Mouse (Mus musculus) right cerebral cortex, postnatal 25 days (tissue): ENCODE measurements around the gene Ezr.
A peak's percentile ranks its signal among the peaks of the same experiment; 100 is the strongest.
"Not testable (repeated sequence)": the region's sequence is repeated elsewhere in the genome, so short reads cannot be mapped to it uniquely, and the experiment has no call there.

ENCODE experiments used
- DNase-seq: peaks from one replicate; pipeline ENCODE4 v3.0.0; 2022

Ezr gene

DNA sequence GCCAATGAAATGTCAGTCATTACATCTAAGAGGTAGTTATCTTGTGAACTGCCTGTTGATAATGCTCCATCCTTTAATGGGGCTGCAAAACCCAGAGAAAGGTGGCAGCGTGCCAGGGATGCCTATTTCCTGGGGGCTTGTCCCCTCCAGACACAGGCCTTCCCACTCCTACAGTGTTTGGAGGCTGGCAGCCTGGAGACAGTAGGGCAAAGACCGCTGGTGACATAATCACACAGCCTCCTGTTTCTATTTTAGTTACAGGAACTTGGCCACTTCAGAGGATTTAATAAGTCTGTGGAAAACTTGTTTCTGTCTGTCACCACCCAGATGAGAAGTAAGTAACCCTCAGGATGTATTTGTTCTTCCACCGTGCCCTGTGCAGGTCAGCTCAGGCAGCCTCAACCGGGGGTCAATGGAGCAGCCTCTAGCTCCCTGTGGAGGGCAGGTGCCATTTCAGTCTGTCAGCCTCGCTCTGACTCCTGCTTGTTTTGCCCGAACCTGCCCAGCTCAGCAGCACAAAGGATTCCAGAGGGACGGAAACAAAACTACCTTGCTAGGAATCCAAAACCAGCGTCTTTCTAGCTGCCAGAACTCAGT, 79.9 kb downstream of the Ezr start:
- not testable (repeated sequence) for DNase-seq

DNA sequence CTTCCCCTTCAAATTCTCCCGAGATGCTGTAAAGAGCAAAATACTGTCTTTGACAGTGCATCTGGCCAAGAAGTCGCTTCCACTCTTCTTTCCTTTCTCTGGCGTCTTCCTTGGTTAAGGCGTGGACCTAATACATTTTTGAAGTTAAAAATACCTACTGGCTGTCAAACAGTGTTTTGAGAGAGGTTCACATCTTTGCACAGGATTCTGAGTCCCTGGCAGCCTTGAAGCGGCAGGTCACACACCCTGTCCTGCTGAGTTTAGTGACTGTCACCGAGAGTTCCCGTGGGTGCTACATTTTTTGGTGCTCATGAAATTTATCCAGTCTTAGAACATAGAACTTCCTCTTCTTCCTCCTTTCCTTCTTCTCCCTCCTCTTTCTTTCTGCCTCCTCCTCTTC, 82.5 kb downstream of the Ezr start:
- not testable (repeated sequence) for DNase-seq

DNA sequence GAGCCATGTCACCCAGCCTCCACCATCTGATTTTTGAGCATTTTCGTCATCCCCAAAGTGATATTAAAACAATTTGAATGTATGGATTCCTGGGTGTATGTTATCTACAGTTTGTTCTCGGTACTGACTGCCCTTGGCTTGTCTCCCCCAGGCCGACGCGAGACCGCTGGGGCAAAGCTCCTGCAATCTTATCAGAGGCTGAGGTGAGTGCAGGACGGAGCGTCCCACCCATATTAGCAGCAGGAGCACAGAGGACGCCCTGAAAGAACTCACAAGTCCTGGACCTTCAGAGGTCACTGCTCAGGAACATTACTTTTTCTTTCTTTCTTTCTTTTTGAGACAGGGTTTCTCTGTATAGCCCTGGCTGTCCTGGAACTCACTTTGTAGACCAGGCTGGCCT, 83.1 kb downstream of the Ezr start:
- not testable (repeated sequence) for DNase-seq

DNA sequence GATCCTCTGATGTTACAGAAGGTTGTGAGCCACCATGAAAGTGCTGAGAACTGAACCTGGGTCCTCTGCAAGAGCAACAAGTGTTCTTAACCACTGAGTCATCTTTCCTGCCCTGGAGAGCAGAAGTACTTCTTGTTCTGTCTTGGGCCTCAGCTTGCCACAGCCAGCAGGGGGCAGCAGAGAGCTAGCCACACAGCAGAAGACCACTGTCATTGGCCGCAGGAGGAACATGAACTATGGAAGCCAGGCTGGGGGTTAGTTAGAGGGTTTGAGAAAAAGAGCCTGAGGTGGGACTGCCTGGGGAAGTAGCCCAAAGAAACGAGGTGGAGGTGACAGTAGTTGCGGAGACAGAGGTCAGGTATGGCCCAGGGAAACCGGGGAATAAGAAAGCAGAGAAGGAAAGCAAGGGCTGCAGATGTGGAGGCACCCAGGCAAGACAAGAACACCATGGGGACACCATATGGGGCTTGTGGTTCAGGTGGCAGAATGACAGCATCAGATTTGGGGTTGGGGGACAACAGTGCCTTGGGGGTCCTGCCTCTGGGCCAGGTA, 85.3 kb downstream of the Ezr start:
- DNase-seq = not testable (repeated sequence)

DNA sequence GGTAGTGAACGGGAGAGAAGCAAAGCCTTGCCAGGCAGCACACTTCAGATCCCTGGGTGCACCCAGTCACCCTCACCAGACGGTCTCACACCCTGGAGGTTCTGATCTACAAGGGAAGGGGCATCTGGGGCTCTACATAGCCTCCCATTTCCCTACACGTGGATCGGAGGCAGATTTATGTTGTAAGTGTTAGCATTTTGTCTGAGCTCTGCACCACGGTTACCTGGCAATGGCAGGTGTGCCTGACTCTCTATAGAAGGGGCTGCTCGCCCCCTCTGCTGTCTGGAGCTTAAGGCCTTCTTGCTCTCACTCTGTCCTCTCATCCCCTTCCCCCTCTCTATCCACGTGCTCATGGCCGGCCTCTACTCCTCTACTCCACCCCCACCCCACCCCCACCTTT, 86.1 kb downstream of the Ezr start:
- not testable (repeated sequence) for DNase-seq

DNA sequence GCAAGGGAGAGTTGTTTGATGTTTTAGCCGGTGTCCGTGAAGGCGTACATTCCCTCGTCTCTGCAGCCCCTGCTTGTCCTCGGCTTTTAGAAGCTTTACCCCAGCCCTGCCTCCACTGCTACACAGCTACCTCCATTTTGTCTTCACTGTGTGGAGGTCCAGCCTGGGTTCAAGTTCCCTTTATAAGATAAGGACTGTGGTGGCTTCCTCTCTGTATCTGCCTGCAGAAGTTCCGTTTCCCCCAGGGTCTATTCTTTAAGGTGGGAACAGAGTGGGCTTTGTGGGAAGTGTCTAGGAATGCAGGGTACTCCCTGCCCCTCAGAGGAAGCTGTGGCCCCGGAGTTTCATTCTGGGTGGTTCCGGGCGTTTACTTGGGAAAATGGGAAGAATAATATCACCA, 86.9 kb downstream of the Ezr start:
- not testable (repeated sequence) for DNase-seq

DNA sequence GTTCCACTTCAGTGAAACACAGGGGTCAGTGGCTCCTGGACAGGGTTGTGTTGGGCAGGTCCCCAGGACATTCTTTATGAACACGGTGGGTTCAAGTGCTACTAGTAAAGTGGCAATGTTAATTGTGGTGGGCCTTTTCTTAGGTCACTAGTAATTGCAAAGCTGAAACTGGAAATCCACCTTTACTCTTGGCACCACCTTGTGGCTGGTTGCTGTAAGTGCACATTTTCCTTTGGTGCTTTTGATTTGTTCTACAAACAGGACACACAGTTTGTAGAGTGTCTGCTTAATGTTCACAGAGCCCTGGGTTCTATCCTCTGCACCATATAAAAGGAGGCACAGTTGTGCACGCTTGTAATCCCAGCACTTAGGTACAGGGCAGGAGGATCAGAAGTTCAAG, 91.0 kb downstream of the Ezr start:
- DNase-seq = peak; percentile 83

DNA sequence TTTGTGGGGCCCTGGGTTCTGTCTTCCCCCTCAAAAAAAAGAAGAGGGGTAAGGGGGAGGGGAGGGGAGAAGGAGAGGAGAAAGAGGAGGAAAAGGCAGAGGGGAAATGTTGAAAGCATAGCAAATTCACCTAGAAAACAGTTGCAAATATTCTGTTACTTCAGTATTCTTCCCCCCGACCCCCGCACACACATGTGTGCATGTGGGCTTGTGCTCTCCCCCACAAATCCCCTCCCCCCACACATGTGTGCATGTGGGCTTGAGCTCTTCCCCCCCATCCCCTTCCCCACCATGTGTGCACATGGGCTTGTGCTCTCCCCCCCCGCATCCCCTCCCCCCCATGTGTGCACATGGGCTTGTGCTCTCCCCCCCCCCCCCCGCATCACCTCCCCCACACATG, 93.2 kb downstream of the Ezr start:
- DNase-seq = not testable (repeated sequence)
